Mouse (Mus musculus) lung, embryonic 15.5 days (tissue): ENCODE measurements around the gene U2af2. TPM values are rescaled to one million over a fixed set of nuclear protein-coding genes. Genes with fewer than 3 reads are reported as not detected.
"Not testable (repeated sequence)": the region's sequence is repeated elsewhere in the genome, so short reads cannot be mapped to it uniquely, and the experiment has no call there.

Experiments
- ATAC-seq: fragments of 200-750 bp; cut with Nextera tagmentation; 2 replicates; pipeline ENCODE4 v1.8.0; 2017; ENCODE audit warnings: moderate number of reproducible peaks, borderline replicate concordance; ENCODE audit not compliant: low FRiP score, low TSS enrichment; ENCODE audit errors: extremely low read depth
- H3K27ac ChIP-seq: fragments of 300-500 bp; sonication (generic); 2 replicates; pipeline ENCODE4 v1.5.1; 2015; ENCODE audit warnings: moderate library complexity, mild to moderate bottlenecking, inconsistent platforms
- H3K27me3 ChIP-seq: fragments of 300-500 bp; sonication (generic); 2 replicates; pipeline ENCODE4 v1.6.1; 2015; ENCODE audit warnings: inconsistent platforms
- H3K36me3 ChIP-seq: fragments of 300-500 bp; sonication (generic); 2 replicates; pipeline ENCODE4 v1.6.1; 2015; ENCODE audit warnings: inconsistent platforms
- H3K4me1 ChIP-seq: fragments of 300-500 bp; sonication (generic); 2 replicates; pipeline ENCODE4 v1.6.1; 2015; ENCODE audit warnings: inconsistent platforms
- H3K4me2 ChIP-seq: fragments of 300-500 bp; sonication (generic); 2 replicates; pipeline ENCODE4 v1.6.1; 2015; ENCODE audit warnings: inconsistent platforms, mild to moderate bottlenecking, moderate library complexity
- H3K4me3 ChIP-seq: fragments of 300-500 bp; sonication (generic); 2 replicates; pipeline ENCODE4 v1.5.1; 2015; ENCODE audit warnings: mild to moderate bottlenecking, inconsistent platforms
- H3K9ac ChIP-seq: fragments of 300-500 bp; sonication (generic); 2 replicates; pipeline ENCODE4 v1.6.1; 2015; ENCODE audit warnings: inconsistent platforms
- H3K9me3 ChIP-seq: fragments of 300-500 bp; sonication (generic); 2 replicates; pipeline ENCODE4 v1.6.1; 2016; ENCODE audit warnings: inconsistent platforms
- WGBS: fragments of 180-500 bp; shearing (Covaris S2); methylation state at CpG from one replicate; pipeline ENCODE4 v1.1.7; 2015; 5-methylcytosine and 5-hydroxymethylcytosine counted together
- polyA plus RNA-seq: library from polyadenylated mRNA; unstranded; fragments of >200 nt; fragmentation: Nextera tagmentation; extraction: Ambion mirVana; gene quantifications from 2 replicates; pipeline ENCODE4 v1.2.1, GENCODE M21; 2015

Gene U2af2
- polyA plus RNA-seq, 1 experiment from 2014 or later, result 150 TPM

DNA sequence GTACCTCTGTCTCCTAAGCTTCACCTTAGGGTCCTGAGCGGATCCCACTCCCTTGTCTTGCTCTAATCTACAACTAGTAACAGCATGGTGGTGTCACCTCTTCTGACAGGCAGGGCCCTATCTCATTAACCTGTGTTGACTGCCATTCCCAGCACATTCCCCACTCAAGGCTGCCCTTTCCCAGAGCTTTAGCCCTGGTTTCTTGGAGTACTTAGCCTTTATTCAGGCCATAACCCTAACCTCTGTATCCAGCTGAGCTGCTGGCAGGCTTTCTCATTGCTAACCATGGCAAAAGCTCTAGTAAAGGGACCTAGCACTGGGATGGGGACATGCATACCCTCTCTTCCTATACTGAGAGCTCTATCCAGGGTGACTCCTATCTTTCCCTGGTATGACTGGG is 3.3 kb upstream of the U2af2 start:
- Histone ChIP-seq H3K4me2 (no peak overlapping the region), H3K36me3 (no peaks in the 10 kb centered on the region), H3K9me3 (no peaks in the 10 kb centered on the region), H3K4me3 (no peak overlapping the region), H3K4me1 (peaks cover 29% of the 10 kb centered on the region), H3K9ac (no peak overlapping the region), H3K27me3 (peaks cover 51% of the 10 kb centered on the region), H3K27ac (no peak overlapping the region)
- no peak for ATAC-seq
- WGBS, result 84% methylated on average over 1 of the region's 1 CpGs

DNA sequence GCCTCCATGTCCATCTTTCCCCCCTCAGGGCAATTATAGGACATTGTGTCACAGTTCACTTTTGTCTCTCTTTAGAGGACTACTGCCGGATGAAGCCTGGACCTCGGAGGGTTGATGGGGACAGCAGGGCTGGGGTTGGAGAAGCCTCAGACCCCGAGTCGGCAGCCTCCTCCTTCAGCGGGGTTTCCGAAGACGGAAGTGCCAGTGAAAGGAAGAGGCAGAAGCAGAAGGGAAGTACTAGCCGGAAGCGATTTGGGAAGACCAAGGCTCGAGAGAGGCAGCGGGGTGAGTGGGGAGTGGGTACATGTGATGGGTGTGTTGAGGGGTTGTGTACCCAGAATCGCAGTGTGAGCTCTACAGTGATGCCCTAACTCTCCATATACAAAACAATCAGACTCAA is 2.5 kb upstream of the U2af2 start:
- ATAC-seq, result no peak

DNA sequence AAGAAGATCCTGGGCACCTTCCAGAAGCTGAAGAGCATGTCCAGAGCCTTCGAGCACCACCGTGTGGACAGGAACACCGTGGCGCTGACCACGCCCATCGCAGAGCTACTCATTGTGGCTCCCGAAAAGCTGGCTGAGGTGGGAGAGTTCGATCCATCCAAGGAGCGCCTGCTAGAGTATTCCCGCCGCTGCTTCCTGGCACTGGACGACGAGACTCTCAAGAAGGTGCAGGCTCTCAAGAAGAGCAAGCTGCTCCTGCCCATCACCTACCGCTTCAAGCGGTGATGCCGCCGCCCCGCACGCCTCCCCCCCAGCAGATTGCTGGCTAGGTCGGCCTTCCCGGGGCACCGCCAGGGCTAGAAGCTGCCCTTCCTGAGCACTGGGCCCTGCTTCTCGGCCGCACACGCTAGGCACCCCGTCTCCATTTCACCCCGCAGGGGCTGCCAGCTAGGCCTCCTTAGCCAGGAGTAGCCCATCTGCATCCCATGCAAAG is 1.7 kb upstream of the U2af2 start:
- H3K9me3 ChIP-seq, result no peaks in the 10 kb centered on the region
- WGBS, result 2% methylated on average over 27 of the region's 27 CpGs
- H3K27ac ChIP-seq, result peak overlapping the region; percentile 100
- H3K27me3 ChIP-seq, result peaks cover 35% of the 10 kb centered on the region
- H3K4me3 ChIP-seq, result peak overlapping the region; percentile 58
- peak overlapping the region; percentile 95 for H3K4me2 ChIP-seq
- H3K36me3 ChIP-seq, result no peaks in the 10 kb centered on the region; the same call in 1 of the 2 replicates
- peak; percentile 5; the same call in 1 of the 2 replicates for ATAC-seq
- peaks cover 36% of the 10 kb centered on the region for H3K4me1 ChIP-seq
- H3K9ac ChIP-seq, result peak overlapping the region; percentile 92

More for the DNA sequence above, 2.5 kb upstream of the U2af2 start:
- H3K27ac ChIP-seq, result no peak overlapping the region
- 88% methylated on average over 12 of the region's 12 CpGs for WGBS
- peak overlapping the region; percentile 58; the same call in 1 of the 2 replicates for H3K4me3 ChIP-seq
- no peak overlapping the region for H3K4me2 ChIP-seq
- H3K9ac ChIP-seq, result no peak overlapping the region
- H3K4me1 ChIP-seq, result peaks cover 32% of the 10 kb centered on the region
- no peaks in the 10 kb centered on the region for H3K36me3 ChIP-seq
- peaks cover 44% of the 10 kb centered on the region for H3K27me3 ChIP-seq
- no peaks in the 10 kb centered on the region for H3K9me3 ChIP-seq

GRCm38 (mm10) chr7:5060944-5061773 is 784 bp upstream of the U2af2 start:
- H3K27me3 ChIP-seq, result peaks cover 26% of the 10 kb centered on the region
- H3K9ac ChIP-seq, result peak overlapping the region; percentile 92
- peak overlapping the region; percentile 100 for H3K27ac ChIP-seq
- peaks cover 45% of the 10 kb centered on the region for H3K4me1 ChIP-seq
- peak overlapping the region; percentile 58 for H3K4me3 ChIP-seq
- under 1% methylated on average over 60 of the region's 60 CpGs for WGBS
- no peaks in the 10 kb centered on the region for H3K9me3 ChIP-seq
- ATAC-seq, result peak; percentile 90
- H3K36me3 ChIP-seq, result peaks cover 5% of the 10 kb centered on the region; the same call in 1 of the 2 replicates
- peak overlapping the region; percentile 95 for H3K4me2 ChIP-seq

- H3K4me1 ChIP-seq, result peaks cover 40% of the 10 kb centered on the region
- peaks cover 13% of the 10 kb centered on the region for H3K27me3 ChIP-seq
- WGBS, result 0% methylated on average over 51 of the region's 51 CpGs
- H3K4me3 ChIP-seq, result peak overlapping the region; percentile 58
- peak overlapping the region; percentile 47 for H3K9ac ChIP-seq
- peak overlapping the region; percentile 95 for H3K4me2 ChIP-seq
- peak; percentile 69 for ATAC-seq
- no peaks in the 10 kb centered on the region for H3K9me3 ChIP-seq
- H3K36me3 ChIP-seq, result peaks cover 17% of the 10 kb centered on the region
- peak overlapping the region; percentile 100 for H3K27ac ChIP-seq
These were observed 538 bp downstream of the U2af2 start for GRCm38 (mm10) chr7:5062360-5063001.

DNA sequence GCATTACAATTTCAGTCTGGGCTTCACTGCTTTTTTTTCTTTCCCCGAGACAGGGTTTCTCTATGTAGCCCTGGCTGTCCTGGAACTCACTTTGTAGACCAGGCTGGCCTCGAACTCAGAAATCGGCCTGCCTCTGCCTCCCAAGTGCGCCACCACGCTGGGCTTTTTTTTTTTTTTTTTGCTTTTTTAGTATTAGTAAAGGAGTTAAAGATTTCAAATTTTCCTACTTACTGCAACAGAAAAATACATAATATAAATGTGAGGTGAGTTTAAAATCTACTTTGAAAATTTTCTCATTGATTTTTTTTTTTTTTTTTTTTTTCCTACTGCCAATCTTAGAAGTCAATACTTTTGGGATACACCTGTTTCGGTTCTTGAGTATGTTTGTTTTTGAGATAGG is 2.9 kb downstream of the U2af2 start:
- whole genome bisulfite sequencing, result 89% methylated on average over 6 of the region's 6 CpGs
- Histone ChIP-seq H3K4me2 (peak overlapping the region; percentile 95; the same call in 1 of the 2 replicates), H3K9ac (no peak overlapping the region), H3K27ac (no peak overlapping the region), H3K4me3 (0 out of 2 replicates have a peak overlapping the region, but pooled peaks have one; percentile 58), H3K9me3 (no peaks in the 10 kb centered on the region), H3K27me3 (no peaks in the 10 kb centered on the region), H3K36me3 (peaks cover 41% of the 10 kb centered on the region), H3K4me1 (peaks cover 37% of the 10 kb centered on the region)
- no peak for ATAC-seq

GRCm38 (mm10) chr7:5073586-5073985 is 11.6 kb downstream of the U2af2 start:
- Histone ChIP-seq H3K36me3 (peaks cover 96% of the 10 kb centered on the region), H3K4me2 (no peak overlapping the region)
- WGBS, result 69% methylated on average over 1 of the region's 1 CpGs

DNA sequence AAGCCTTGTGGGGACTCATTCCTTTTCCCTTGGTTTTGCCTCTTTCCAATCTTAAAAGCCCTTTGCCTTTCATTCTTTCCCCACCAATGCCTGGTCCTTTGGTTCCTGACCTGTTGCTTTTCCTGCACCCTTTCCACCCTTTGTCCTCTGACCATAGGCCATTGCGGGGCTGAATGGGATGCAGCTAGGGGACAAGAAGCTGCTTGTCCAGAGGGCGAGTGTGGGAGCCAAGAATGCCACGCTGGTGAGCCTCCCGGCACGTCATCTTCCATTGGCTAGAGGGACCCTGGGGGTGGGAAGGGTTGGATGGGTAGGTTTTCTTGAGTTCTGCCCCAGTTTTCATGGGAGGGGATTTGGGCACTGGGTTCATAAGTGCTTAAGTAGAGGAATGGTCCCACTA is 13.0 kb downstream of the U2af2 start:
- Histone ChIP-seq H3K4me3 (no peak overlapping the region), H3K4me1 (no peaks in the 10 kb centered on the region), H3K27me3 (no peaks in the 10 kb centered on the region), H3K36me3 (peaks cover 87% of the 10 kb centered on the region), H3K9ac (no peak overlapping the region), H3K9me3 (no peaks in the 10 kb centered on the region), H3K27ac (no peak overlapping the region), H3K4me2 (no peak overlapping the region)
- 90% methylated on average over 5 of the region's 5 CpGs for WGBS
- ATAC-seq, result no peak

More at GRCm38 (mm10) chr7:5073586-5073985, 11.6 kb downstream of the U2af2 start:
- Histone ChIP-seq H3K4me1 (no peaks in the 10 kb centered on the region), H3K27me3 (no peaks in the 10 kb centered on the region), H3K9me3 (no peaks in the 10 kb centered on the region), H3K9ac (no peak overlapping the region), H3K4me3 (no peak overlapping the region), H3K27ac (no peak overlapping the region)
- ATAC-seq, result no peak

DNA sequence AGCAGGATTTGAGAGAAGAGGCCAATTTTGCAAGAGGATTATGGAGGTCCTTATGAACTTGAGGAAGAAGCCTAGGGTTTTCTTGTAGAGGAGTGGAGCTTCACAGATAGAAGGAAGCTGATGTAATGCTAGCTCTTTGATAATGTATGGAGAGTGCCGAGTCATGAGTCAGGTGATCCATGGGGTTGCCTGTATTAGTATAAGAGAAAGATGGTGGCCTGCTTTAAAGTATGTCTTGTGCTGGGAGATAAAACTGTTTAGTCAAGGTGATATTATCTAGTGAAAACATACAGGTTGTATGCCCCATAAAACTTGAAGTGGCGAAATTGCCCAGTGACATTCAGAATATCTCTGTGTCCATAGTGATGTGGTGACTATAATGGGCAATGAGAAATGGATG is 15.0 kb downstream of the U2af2 start:
- H3K4me3 ChIP-seq, result no peak overlapping the region
- no peak overlapping the region for H3K9ac ChIP-seq
- WGBS, result 80% methylated on average over 2 of the region's 2 CpGs
- H3K9me3 ChIP-seq, result no peaks in the 10 kb centered on the region
- no peak overlapping the region for H3K4me2 ChIP-seq
- ATAC-seq, result no peak
- no peaks in the 10 kb centered on the region for H3K27me3 ChIP-seq
- no peak overlapping the region for H3K27ac ChIP-seq
- peaks cover 13% of the 10 kb centered on the region for H3K4me1 ChIP-seq
- peaks cover 69% of the 10 kb centered on the region for H3K36me3 ChIP-seq

DNA sequence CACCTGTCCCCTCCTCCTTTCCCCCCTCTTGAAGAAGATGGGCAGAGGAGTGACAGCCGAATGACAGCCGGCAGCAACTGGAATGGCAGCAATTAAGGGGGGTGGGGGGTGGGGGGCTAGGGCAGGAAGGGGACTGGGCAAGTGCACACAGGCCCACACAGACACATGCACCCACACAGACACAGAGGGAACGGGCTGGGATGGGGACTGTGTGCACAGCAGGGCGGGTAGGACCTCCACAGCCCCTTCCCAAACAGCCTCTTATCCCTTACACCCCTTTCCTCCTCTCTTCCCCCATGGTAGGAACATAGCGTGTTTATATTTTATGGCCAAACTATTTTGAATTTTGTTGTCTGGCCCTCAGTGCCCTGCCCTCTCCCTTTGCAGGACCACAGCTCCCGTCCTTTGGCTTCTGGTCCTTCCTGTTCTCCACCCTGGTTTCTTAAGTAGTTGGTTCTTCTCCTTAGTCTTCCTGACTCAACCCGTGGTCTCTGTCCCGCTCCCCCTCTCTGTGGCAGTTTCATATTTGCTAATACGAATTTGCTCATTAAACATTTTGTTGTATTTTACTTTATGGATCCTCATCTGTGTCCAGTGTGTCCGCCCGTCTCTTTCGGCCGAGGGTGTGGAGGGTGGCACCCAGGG is 17.5 kb downstream of the U2af2 start:
- Histone ChIP-seq H3K36me3 (peaks cover 58% of the 10 kb centered on the region), H3K27ac (peak overlapping the region; percentile 95), H3K4me3 (peak overlapping the region; percentile 98), H3K4me1 (peaks cover 13% of the 10 kb centered on the region), H3K4me2 (peak overlapping the region; percentile 85)
- H3K27me3 ChIP-seq, H3K9me3 ChIP-seq, H3K9ac ChIP-seq: not testable (repeated sequence)
- WGBS, result 26% methylated on average over 7 of the region's 13 CpGs
- peak; percentile 36 for ATAC-seq

DNA sequence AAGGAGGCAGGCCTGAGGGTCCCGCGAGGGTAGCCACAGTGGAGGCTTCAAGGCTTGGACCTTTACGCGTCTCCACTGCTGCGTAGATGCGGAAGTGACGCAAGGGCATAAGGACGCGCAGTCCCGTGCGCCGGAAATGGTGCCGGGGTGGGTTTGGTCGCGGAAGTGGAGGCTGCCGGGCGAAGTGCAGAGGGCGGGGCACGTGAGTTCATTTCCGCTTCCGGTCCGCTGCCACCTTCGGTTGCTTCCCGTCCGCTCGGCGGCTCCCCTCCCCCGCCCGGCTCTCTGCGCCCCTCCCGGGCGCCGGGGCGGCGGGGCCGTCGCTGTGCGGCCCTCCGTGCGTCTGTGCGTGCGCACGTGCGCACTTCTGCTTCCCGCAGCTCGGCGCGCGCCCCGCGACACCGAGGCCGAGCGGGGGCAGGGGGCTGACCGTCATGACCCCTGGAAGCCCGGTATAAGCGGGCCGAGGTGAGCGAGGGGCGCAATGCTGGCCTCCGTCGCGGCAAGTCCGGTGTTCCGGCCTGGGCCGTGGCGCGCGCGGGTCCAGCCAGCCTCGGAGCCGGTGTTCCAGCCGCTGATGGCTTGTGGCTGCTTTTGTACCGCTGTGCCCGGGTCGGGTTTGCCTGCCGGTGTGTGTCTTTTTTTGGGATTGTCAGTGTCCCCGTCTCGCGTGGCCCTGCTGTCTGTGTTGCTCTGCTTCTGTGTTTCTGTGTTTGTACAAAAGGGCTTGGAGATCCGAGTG is 18.2 kb downstream of the U2af2 start, which contains the start of gene Epn1:
Gene Epn1, plus strand, starts transcription at position 226 of the 742 bp plus-strand sequence.
- Histone ChIP-seq H3K9me3 (no peaks in the 10 kb centered on the region), H3K4me1 (peaks cover 13% of the 10 kb centered on the region), H3K4me2 (peak within 1 kb of the TSS; percentile 85), H3K4me3 (peak within 1 kb of the TSS; percentile 98), H3K9ac (peak within 1 kb of the TSS; percentile 98), H3K27me3 (no peaks in the 10 kb centered on the region), H3K27ac (peak within 1 kb of the TSS; percentile 95), H3K36me3 (peaks cover 58% of the 10 kb centered on the region)
- ATAC-seq, result peak; percentile 97
- under 1% methylated on average over 75 of the region's 81 CpGs for WGBS
